ENCODE assay signal across 17 mouse cellular contexts in genomic region chr13:49436170-49436569, GRCm38 (mm10). TPM values are rescaled to one million over a fixed set of nuclear protein-coding genes. Genes with fewer than 3 reads are reported as not detected.
DNase-seq lines count a peak whose midpoint lies in the region; ATAC-seq and TF ChIP-seq lines count a peak whose summit lies in the region.
"Had no signal": no experiment of that assay in that cellular context is flagged by ENCODE, and none has a peak within 500 bp of the region (broad histone marks: within the 10 kb centered on the region; RNA-seq: fewer than 3 reads in every experiment).

No protein-coding gene starts in this region.

- no peak overlapping the region for H3K9ac ChIP-seq in heart, embryonic 16.5 days (ENCODE audit: low read length)
- H3K9ac ChIP-seq: forebrain, embryonic 13.5 days; liver, embryonic 15.5 days had no signal

- peak; percentile 73 for ATAC-seq in heart, embryonic 16.5 days (replicated peaks; ENCODE audit: extremely low read depth, insufficient read depth, low FRiP score)
- ATAC-seq: forebrain, embryonic 13.5 days had no signal

- peaks cover 8% of the 10 kb centered on the region; the same call in 1 of the 2 replicates for H3K36me3 ChIP-seq in heart, embryonic 16.5 days (ENCODE audit: control insufficient read depth, insufficient read depth)

- no peak overlapping the region for H3K4me2 ChIP-seq in heart, embryonic 16.5 days (ENCODE audit: low read depth, low read length)
- H3K4me2 ChIP-seq: forebrain, embryonic 13.5 days; liver, embryonic 15.5 days; midbrain, embryonic 11.5 days had no signal

- peak; percentile 20 for DNase-seq in cerebellum, adult 9-11 months
- DNase-seq in cerebellum, postnatal 36 days = no peak
- no peak for DNase-seq in heart, adult 9 months (ENCODE audit: low spot score in 2 of 2)
- peak; percentile 46 for DNase-seq in left cerebral cortex, adult 11 months (ENCODE audit: low spot score)
- DNase-seq in left cerebral cortex, adult 2 months (ENCODE audit: extremely low spot score in 1 of 2, low spot score in 2 of 2) = no peak
- peak; percentile 90 for DNase-seq in brain, adult 2 months (ENCODE audit: low read depth, low spot score)
- no peak for DNase-seq in spleen, adult 18-20 months
- DNase-seq: cerebellum, postnatal 25 days; kidney, adult 18-20 months; kidney, postnatal 25 days had no signal

- H3K9me3 ChIP-seq in heart, embryonic 16.5 days (replicated peaks; ENCODE audit: control insufficient read depth, low read length) = no peaks in the 10 kb centered on the region
- H3K9me3 ChIP-seq: embryonic facial prominence, embryonic 10.5 days; forebrain, embryonic 13.5 days; liver, embryonic 15.5 days had no signal

- 40% methylated on average over 4 of the region's 4 CpGs for WGBS in heart, embryonic 16.5 days

- no peak for TF ChIP-seq CTCF in left cerebral cortex, adult 2 months (IDR thresholded peaks at IDR 0.05)

- peaks cover 11% of the 10 kb centered on the region for H3K4me1 ChIP-seq in heart, embryonic 16.5 days (ENCODE audit: control insufficient read depth, insufficient read depth, low read length)
- H3K4me1 ChIP-seq: embryonic facial prominence, embryonic 10.5 days; forebrain, embryonic 13.5 days; liver, embryonic 15.5 days had no signal

- no peaks in the 10 kb centered on the region for H3K27me3 ChIP-seq in heart, embryonic 16.5 days (ENCODE audit: control insufficient read depth, insufficient read depth, low read length)
- H3K27me3 ChIP-seq: forebrain, embryonic 13.5 days; liver, embryonic 15.5 days had no signal

- no peak overlapping the region for H3K4me3 ChIP-seq in heart, embryonic 16.5 days (ENCODE audit: low read length)
- H3K4me3 ChIP-seq in left cerebral cortex, adult 2 months = no peak overlapping the region
- H3K4me3 ChIP-seq: embryonic facial prominence, embryonic 10.5 days; forebrain, embryonic 13.5 days; liver, embryonic 15.5 days had no signal

- intact Hi-C loops in left cerebral cortex, adult 2 months (cut with DNase I) = no loop called here

- peak overlapping the region; percentile 36 for H3K27ac ChIP-seq in heart, embryonic 16.5 days (ENCODE audit: low read length)
- H3K27ac ChIP-seq in left cerebral cortex, adult 2 months = no peak overlapping the region
- H3K27ac ChIP-seq: embryonic facial prominence, embryonic 10.5 days; forebrain, embryonic 13.5 days; liver, embryonic 15.5 days; macrophage had no signal

RNA-seq across cellular contexts. Expression of gene Ippk, which starts 15.1 kb away (rescaled TPM):
- 11.1 and 11.8 TPM in 2 replicates for polyA plus RNA-seq in heart, embryonic 16.5 days (2015; fragmentation: Nextera tagmentation; extraction: Ambion mirVana)
- 10 to 100 TPM; 17.7 to 18.0 TPM for total RNA-seq in left cerebral cortex, adult 2 months (2021)

RNA-seq across cellular contexts. Expression of gene Tes3-ps, which starts 56.9 kb away (rescaled TPM):
- polyA plus RNA-seq in heart, embryonic 16.5 days (2015; fragmentation: Nextera tagmentation; extraction: Ambion mirVana) = 0.74 and 1.1 TPM in 2 replicates
- 1 to 10 TPM; 1.5 to 2.1 TPM for total RNA-seq in left cerebral cortex, adult 2 months (2021)
- polyA plus RNA-seq: gonadal fat pad, adult 2 months had no signal

Comparison
In these comparisons a context has a peak if more than half of its experiments do, and no peak if none do; other contexts are left out.
1. DNase-seq: peak in cerebellum, adult 9-11 months (single experiment), left cerebral cortex, adult 11 months (single experiment) and brain, adult 2 months (single experiment); none in cerebellum, postnatal 36 days (0 of 2), heart, adult 9 months (0 of 2), left cerebral cortex, adult 2 months (0 of 2) and spleen, adult 18-20 months (0 of 2).